Mouse (Mus musculus) naive thymus-derived CD4-positive, alpha-beta T cell, adult 2 months (primary cell): ENCODE results near the gene Gnmt.
"Not testable (repeated sequence)": the region's sequence is repeated elsewhere in the genome, so short reads cannot be mapped to it uniquely, and the experiment has no call there.

ENCODE experiments used
- DNase-seq: peaks from one replicate; pipeline ENCODE4 v3.0.0-alpha.2; 2011; ENCODE audit warnings: low read depth

Gnmt gene

GRCm38 (mm10) chr17:46728904-46729318, at the start of gene Gnmt:
Gene Gnmt (minus strand): TSS chr17:46729168.
- DNase-seq: no peak

GRCm38 (mm10) chr17:46776087-46776486, 47.1 kb upstream of the Gnmt start:
- DNase-seq: no peak

GRCm38 (mm10) chr17:46775070-46775469, 46.1 kb upstream of the Gnmt start:
- DNase-seq: no peak

DNA sequence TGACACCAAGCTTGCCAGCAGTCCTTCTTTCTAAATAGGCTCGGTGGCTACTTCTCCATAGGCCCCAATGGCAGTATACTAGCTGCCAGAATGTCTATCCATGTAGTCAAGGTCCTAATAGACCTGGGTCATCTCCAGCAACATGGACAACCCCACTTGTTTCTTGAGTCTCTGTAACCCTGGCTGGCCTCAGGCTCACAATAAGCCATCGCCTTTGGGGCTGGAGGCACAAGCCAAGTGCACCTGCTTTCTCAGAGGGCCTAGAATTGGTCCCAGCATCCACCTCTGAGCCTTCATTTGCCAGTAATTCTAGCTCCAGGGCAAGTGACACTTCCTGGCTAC, 45.1 kb upstream of the Gnmt start:
- no peak for DNase-seq

DNA sequence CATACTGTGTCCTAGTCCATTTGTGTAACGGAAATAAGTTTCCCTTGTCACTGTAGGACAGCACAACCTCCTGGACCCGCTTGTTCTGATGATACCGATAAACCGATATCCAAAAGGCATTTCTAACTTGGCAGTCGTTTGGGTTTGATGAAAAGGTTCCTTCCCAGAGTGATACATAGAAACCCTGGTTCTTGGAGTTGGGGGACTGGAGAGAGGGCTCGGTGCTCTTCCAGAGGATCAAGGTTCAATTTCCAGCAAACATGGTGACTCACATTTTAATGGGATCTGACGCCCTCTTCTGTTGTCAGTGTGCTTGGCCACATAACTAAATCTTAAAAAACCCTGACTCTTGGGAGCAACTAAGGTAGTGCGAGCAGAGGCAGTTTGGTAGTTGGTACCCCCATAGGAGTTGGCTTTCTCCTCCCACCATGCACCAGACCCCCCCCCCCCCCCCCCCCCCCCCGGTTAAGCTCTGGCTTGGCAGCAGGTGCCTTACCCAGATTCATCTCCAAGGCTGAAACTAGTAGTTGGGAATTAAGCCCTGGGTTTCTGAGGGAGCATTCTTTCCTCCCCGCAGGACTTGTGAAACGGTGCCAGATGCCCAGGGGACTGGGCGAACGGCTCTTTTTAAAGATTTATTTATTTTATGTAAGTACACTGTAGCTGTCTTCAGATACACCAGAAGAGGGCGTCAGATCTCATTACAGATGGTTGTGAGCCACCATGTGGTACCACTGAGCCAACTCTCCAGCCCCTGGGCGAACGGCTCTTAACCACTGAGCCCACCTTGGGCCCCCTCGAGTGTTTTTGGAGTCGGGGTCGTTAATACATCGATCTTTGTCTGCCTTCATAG, 44.5 kb upstream of the Gnmt start:
- DNase-seq: peak; percentile 46

- peak; percentile 83 for DNase-seq
Measured at GRCm38 (mm10) chr17:46772404-46773277, 43.7 kb upstream of the Gnmt start, which contains the start of gene 2310039H08Rik. Gene 2310039H08Rik (plus strand): TSS chr17:46772635.

GRCm38 (mm10) chr17:46772038-46772403, 43.1 kb upstream of the Gnmt start:
- no peak for DNase-seq

DNA sequence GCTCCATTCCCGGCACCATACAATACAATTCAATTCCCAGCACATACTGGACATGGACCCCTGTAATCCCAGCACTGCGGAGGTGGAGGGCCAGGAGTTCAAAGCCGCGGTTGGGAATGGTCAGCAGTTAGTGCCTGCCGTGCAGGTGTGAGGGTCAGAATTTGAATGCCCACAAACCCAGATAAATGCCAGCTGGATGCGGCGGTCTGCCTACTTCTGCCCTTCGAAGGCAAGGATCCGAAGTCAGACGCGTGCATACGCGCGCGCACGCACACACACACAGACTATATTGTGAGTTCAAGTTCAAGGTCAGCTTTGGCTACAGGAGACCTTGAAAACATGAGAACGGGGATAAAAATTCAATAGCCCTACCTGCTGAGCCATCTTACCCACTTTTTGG, 42.6 kb upstream of the Gnmt start:
- no peak for DNase-seq

GRCm38 (mm10) chr17:46771025-46771424, 42.1 kb upstream of the Gnmt start:
- no peak for DNase-seq

DNA sequence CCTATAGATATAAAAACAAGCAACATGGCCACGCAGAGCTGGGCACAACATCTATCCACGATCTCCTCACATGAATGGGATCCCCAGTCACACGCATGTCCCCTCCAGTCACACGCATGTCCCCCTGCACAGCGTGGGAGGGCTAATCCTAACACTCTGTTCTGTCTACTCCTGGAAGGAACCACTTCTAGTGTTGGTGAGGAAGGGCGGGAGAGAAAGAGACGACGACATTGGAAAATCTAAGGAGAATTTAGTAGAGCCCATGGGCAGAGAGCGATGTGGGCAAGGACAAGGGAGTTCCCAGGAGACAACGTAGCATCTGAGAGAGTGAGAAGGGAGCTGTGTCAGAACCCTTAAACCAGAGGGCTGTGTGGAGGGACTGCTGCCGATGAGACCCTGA, 41.6 kb upstream of the Gnmt start:
- DNase-seq: no peak

- DNase-seq: no peak
Measured at GRCm38 (mm10) chr17:46767868-46768267, 38.9 kb upstream of the Gnmt start.

DNA sequence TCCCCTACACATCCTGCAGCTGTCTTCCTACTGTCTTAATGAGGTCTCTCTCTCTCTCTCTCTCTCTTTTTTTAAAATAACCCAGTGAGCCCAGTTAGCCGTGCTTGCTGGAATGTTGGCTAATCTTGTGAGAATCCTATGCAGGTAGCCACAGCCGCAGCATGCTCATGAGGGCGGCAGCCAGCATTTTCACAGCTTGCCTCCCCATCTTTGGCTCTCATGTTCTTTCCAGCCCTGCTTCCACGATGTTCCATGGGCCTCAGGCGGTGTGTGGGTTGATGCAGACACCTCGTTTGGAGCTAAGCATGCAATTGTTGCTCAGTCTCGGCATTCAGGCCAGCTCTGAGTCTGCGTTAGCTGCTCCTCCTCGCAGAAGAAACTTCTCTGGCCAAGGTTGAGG, 35.9 kb upstream of the Gnmt start:
- DNase-seq: not testable (repeated sequence)

DNA sequence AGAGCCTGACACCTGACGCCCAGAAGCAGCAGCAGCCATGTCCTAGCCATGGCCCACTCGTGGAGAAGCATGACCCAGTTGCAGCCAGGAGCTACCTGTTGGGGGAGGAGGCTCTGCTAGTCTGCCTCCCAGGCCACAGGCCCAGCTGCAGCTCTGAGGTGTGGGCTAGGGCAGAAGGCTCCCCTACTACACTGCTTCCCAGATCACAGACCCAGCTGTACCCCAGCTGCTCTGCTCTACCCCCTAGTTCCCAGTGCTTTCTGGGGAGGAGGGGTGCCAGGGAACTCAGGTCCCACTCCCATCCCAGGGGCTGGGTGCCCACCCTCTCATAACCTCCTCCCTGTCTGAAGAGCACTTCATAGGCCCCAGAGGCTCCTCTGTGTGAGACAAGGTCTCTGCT, 34.6 kb upstream of the Gnmt start, which contains the start of gene Ptcra:
Gene Ptcra (minus strand): TSS at position 169 of the 400 bp plus-strand sequence.
- no peak for DNase-seq

GRCm38 (mm10) chr17:46758753-46759152, 29.8 kb upstream of the Gnmt start:
- no peak for DNase-seq

GRCm38 (mm10) chr17:46751794-46752556, 23.0 kb upstream of the Gnmt start, which contains the start of gene Cnpy3:
Gene Cnpy3 (minus strand): TSS chr17:46752214.
- DNase-seq: peak; percentile 99

- DNase-seq: no peak
Measured at GRCm38 (mm10) chr17:46751056-46751793, 22.3 kb upstream of the Gnmt start.

DNA sequence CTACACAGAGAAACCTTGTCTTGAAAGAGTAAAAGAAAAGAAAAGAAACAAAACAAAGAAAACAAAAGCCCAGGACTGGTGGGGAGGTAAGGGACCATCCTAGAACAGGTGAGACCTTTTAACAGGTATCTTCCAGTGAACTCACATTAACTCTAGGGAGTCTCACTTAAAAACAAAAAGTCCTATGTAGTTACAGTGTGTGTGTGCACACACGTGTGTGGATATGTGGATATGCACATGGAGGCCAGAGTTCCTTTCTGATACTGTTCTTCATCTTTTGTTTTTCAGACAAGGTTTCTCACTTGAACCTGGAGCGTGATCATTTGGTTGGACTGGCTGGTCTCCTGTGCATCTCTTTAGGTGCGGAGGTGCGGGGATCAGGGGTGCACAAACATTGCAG, 21.6 kb upstream of the Gnmt start:
- no peak for DNase-seq

DNA sequence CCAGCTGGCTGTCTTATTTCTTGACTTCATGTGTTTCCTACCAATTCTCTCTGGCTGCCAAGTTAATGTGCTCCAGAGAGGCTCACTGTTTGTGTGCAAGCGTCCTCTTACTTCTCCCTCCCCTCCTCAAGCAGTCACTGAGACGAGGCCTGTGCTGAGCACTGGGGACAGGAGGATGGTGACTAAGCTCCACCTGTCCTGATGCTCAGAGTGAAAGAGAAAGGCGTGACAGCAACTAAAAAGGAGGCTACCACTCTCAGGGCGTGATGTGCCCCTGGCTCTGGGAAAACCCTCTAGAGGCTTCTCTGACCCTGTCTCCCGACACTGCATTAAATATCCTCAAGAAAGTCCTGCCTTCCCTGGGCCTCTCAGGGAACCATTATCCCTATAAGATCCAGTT, 20.3 kb upstream of the Gnmt start:
- no peak for DNase-seq

DNA sequence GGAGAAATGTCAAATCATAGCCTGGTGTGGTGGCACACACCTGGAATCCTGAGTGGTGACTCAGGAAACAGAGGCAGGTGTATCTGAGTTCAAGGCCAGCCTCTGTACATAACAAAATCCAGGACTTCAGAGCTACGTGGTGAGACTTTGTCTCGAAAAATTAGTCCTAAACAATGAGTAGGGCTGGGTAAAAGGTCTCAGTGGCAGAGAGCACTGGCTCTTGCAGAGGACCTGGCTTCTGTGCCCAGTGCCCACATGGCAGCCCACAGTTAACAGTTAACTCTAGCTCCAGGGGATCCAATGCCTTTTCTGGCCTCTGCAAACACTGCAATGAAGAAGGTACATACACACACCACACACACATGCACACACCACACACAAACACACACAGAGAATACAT, 18.8 kb upstream of the Gnmt start:
- DNase-seq: no peak

GRCm38 (mm10) chr17:46747234-46747633, 18.3 kb upstream of the Gnmt start:
- no peak for DNase-seq

- DNase-seq: no peak
Measured at GRCm38 (mm10) chr17:46745506-46745905, 16.5 kb upstream of the Gnmt start.
